ENCODE assay signal across 13 mouse cellular contexts in genomic region chr15:22837173-22837572, GRCm38 (mm10).
"Had no signal": no experiment of that assay in that cellular context is flagged by ENCODE, and none has a peak within 500 bp of the region (broad histone marks: within the 10 kb centered on the region; RNA-seq: fewer than 3 reads in every experiment).

No protein-coding gene starts in this region.

- ATAC-seq: liver, postnatal 0 days; midbrain, embryonic 15.5 days had no signal

- H3K27me3 ChIP-seq: limb, embryonic 12.5 days; liver, embryonic 13.5 days; megakaryocyte, embryonic 14.5 days; midbrain, embryonic 15.5 days had no signal

- H3K4me3 ChIP-seq: layer of hippocampus, adult 2 months; limb, embryonic 12.5 days; liver, embryonic 13.5 days; megakaryocyte, embryonic 14.5 days; midbrain, embryonic 15.5 days had no signal

- DNase-seq: kidney, adult 11 months; kidney, postnatal 10 days; kidney, postnatal 4 days; liver; liver, embryonic 13.5 days; liver, postnatal 0 days; right cerebral cortex, postnatal 14 days had no signal

- H3K4me1 ChIP-seq: limb, embryonic 12.5 days; liver, embryonic 13.5 days; megakaryocyte, embryonic 14.5 days; midbrain, embryonic 15.5 days had no signal

- H3K9me3 ChIP-seq: limb, embryonic 12.5 days; liver, embryonic 13.5 days; midbrain, embryonic 15.5 days had no signal

- H3K36me3 ChIP-seq: limb, embryonic 12.5 days; liver, embryonic 13.5 days; midbrain, embryonic 15.5 days had no signal

- H3K9ac ChIP-seq: limb, embryonic 12.5 days; liver, embryonic 13.5 days; liver, postnatal 0 days; midbrain, embryonic 15.5 days had no signal

- H3K4me2 ChIP-seq: limb, embryonic 12.5 days; liver, embryonic 13.5 days; midbrain, embryonic 11.5 days; midbrain, embryonic 15.5 days had no signal

- H3K27ac ChIP-seq: layer of hippocampus, adult 2 months; limb, embryonic 12.5 days; liver, embryonic 13.5 days; macrophage; midbrain, embryonic 15.5 days had no signal
